Mouse (Mus musculus) lung, embryonic 15.5 days (tissue): ENCODE measurements around the gene Smg9. TPM values are rescaled to one million over a fixed set of nuclear protein-coding genes. Genes with fewer than 3 reads are reported as not detected.
"Not testable (repeated sequence)": the region's sequence is repeated elsewhere in the genome, so short reads cannot be mapped to it uniquely, and the experiment has no call there.

Experiments used
- ATAC-seq: fragments of 200-750 bp; cut with Nextera tagmentation; 2 replicates; pipeline ENCODE4 v1.8.0; 2017; ENCODE audit warnings: moderate number of reproducible peaks, borderline replicate concordance; ENCODE audit not compliant: low FRiP score, low TSS enrichment; ENCODE audit errors: extremely low read depth
- H3K27ac ChIP-seq: fragments of 300-500 bp; sonication (generic); 2 replicates; pipeline ENCODE4 v1.5.1; 2015; ENCODE audit warnings: moderate library complexity, mild to moderate bottlenecking, inconsistent platforms
- H3K27me3 ChIP-seq: fragments of 300-500 bp; sonication (generic); 2 replicates; pipeline ENCODE4 v1.6.1; 2015; ENCODE audit warnings: inconsistent platforms
- H3K36me3 ChIP-seq: fragments of 300-500 bp; sonication (generic); 2 replicates; pipeline ENCODE4 v1.6.1; 2015; ENCODE audit warnings: inconsistent platforms
- H3K4me1 ChIP-seq: fragments of 300-500 bp; sonication (generic); 2 replicates; pipeline ENCODE4 v1.6.1; 2015; ENCODE audit warnings: inconsistent platforms
- H3K4me2 ChIP-seq: fragments of 300-500 bp; sonication (generic); 2 replicates; pipeline ENCODE4 v1.6.1; 2015; ENCODE audit warnings: inconsistent platforms, mild to moderate bottlenecking, moderate library complexity
- H3K4me3 ChIP-seq: fragments of 300-500 bp; sonication (generic); 2 replicates; pipeline ENCODE4 v1.5.1; 2015; ENCODE audit warnings: mild to moderate bottlenecking, inconsistent platforms
- H3K9ac ChIP-seq: fragments of 300-500 bp; sonication (generic); 2 replicates; pipeline ENCODE4 v1.6.1; 2015; ENCODE audit warnings: inconsistent platforms
- H3K9me3 ChIP-seq: fragments of 300-500 bp; sonication (generic); 2 replicates; pipeline ENCODE4 v1.6.1; 2016; ENCODE audit warnings: inconsistent platforms
- WGBS: fragments of 180-500 bp; shearing (Covaris S2); methylation state at CpG from one replicate; pipeline ENCODE4 v1.1.7; 2015; 5-methylcytosine and 5-hydroxymethylcytosine counted together
- polyA plus RNA-seq: library from polyadenylated mRNA; unstranded; fragments of >200 nt; fragmentation: Nextera tagmentation; extraction: Ambion mirVana; gene quantifications from 2 replicates; pipeline ENCODE4 v1.2.1, GENCODE M21; 2015

Gene Smg9
- polyA plus RNA-seq, 1 experiment from 2014 or later, result 23.9 TPM

GRCm38 (mm10) chr7:24396832-24397231 lies 2.6 kb upstream of the Smg9 start:
- no peak overlapping the region for H3K27ac ChIP-seq
- H3K9me3 ChIP-seq, result no peaks in the 10 kb centered on the region
- WGBS, result 58% methylated on average over 11 of the region's 11 CpGs

DNA sequence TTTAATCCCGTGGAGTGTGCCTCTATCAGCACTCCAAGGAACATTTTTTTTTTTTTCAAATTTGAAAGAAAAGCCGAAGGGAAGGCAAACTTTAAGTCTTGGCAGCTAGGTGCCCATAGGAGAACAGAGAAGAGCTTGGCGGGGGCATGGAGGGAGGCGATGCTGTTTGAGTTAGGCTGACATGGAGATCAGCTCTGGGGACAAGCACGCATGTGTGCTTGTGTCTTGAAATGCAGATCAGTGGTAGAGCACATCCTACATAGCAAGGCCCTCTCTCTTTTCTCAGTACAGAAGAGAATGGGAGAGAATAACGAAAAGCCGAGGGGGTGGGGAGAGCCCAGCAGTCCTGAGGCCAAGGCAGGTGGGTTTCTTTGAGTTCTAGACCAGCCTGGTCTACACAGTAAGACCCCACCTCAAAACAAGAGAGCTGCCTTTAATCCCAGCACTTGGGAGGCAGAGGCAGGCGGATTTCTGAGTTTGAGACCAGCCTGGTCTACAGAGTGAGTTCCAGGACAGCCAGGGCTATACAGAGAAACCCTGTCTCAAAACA lies 980 bp upstream of the Smg9 start:
- Histone ChIP-seq H3K4me2 (no peak overlapping the region), H3K36me3 (peaks cover 4% of the 10 kb centered on the region; the same call in 1 of the 2 replicates), H3K4me1 (no peaks in the 10 kb centered on the region), H3K9ac (no peak overlapping the region), H3K27me3 (no peaks in the 10 kb centered on the region), H3K4me3 (no peak overlapping the region), H3K9me3 (no peaks in the 10 kb centered on the region), H3K27ac (no peak overlapping the region)
- no peak for ATAC-seq
- 90% methylated on average over 8 of the region's 8 CpGs for WGBS

More at GRCm38 (mm10) chr7:24396832-24397231, 2.6 kb upstream of the Smg9 start:
- no peak overlapping the region for H3K4me3 ChIP-seq
- no peaks in the 10 kb centered on the region for H3K36me3 ChIP-seq
- no peaks in the 10 kb centered on the region; the same call in 1 of the 2 replicates for H3K4me1 ChIP-seq
- no peak for ATAC-seq
- H3K27me3 ChIP-seq, result no peaks in the 10 kb centered on the region
- H3K9ac ChIP-seq, result no peak overlapping the region
- H3K4me2 ChIP-seq, result no peak overlapping the region

DNA sequence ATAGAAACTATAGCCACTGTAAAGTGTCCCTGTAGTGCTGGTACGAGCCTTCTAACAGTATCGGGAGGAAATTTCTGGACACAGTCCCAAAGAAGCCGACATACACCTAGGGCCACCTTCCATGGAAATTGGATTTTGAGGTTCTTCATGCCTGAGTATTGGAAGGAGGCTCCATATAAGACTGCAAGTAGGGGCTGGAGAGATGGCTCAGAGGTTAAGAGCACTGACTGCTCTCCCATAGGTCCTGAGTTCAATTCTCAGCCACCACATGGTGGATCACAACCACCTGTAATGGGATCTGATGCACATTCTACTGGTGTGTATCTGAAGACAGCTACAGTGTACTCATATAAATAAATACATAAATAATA lies 648 bp downstream of the Smg9 start:
- Histone ChIP-seq H3K4me2 (peak overlapping the region; percentile 63), H3K9ac (peak overlapping the region; percentile 72), H3K9me3 (no peaks in the 10 kb centered on the region), H3K4me1 (no peaks in the 10 kb centered on the region), H3K4me3 (peak overlapping the region; percentile 61), H3K27me3 (no peaks in the 10 kb centered on the region), H3K36me3 (peaks cover 8% of the 10 kb centered on the region), H3K27ac (peak overlapping the region; percentile 97)
- 15% methylated on average over 3 of the region's 3 CpGs for WGBS
- ATAC-seq, result no peak

GRCm38 (mm10) chr7:24400489-24400888 lies 1.1 kb downstream of the Smg9 start:
- not testable (repeated sequence) for H3K9me3 ChIP-seq, ATAC-seq, H3K4me1 ChIP-seq, H3K27ac ChIP-seq, H3K27me3 ChIP-seq, H3K9ac ChIP-seq
- H3K4me2 ChIP-seq, result peak overlapping the region; percentile 63
- WGBS, result 88% methylated on average over 4 of the region's 4 CpGs
- peak overlapping the region; percentile 61 for H3K4me3 ChIP-seq
- peaks cover 12% of the 10 kb centered on the region for H3K36me3 ChIP-seq

DNA sequence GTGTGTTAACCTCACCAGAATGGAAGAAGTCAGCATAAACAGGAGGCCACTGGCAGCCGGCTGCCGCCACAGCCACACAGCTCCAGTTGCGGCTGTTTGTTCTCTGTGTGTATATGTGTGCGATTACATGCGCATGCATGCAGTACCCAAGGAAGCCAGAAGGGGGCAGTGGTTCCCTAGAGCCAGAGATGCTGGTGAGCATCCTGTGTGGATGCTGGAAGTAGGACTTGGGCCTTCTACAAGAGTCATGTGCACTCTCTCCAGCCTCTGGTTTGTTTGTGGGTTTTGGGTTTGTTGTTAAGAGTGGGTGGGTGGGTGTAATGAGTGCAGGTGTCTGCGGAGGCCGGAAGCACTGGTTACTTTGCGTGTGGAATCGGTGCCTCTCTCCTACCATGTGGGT lies 3.4 kb downstream of the Smg9 start:
- Histone ChIP-seq H3K36me3 (peaks cover 22% of the 10 kb centered on the region), H3K27me3 (no peaks in the 10 kb centered on the region), H3K27ac (no peak overlapping the region), H3K4me1 (no peaks in the 10 kb centered on the region), H3K9me3 (no peaks in the 10 kb centered on the region), H3K4me3 (no peak overlapping the region), H3K9ac (no peak overlapping the region), H3K4me2 (no peak overlapping the region)
- no peak for ATAC-seq
- 97% methylated on average over 9 of the region's 9 CpGs for WGBS

DNA sequence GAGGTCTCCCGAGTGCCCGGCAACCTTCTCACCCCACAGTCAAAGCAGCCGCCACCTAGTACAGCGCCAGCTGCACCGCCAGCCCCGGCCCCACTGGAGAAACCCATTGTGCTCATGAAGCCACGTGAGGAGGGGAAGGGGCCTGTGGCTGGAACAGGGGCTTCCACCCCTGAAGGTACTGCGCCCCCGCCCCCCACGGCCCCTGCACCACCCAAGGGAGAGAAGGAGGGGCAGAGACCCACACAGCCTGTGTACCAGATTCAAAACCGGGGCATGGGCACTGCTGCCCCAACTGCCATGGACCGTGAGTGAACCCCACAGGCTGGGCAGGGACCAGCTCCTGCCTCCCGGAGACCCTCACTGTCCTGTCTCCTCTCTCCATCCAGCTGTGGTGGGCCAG lies 6.2 kb downstream of the Smg9 start:
- WGBS, result 89% methylated on average over 13 of the region's 13 CpGs
- H3K36me3 ChIP-seq, result peaks cover 22% of the 10 kb centered on the region
- ATAC-seq, result no peak
- no peaks in the 10 kb centered on the region for H3K4me1 ChIP-seq
- no peak overlapping the region for H3K4me3 ChIP-seq
- H3K9ac ChIP-seq, result no peak overlapping the region
- H3K27me3 ChIP-seq, result no peaks in the 10 kb centered on the region
- H3K27ac ChIP-seq, result no peak overlapping the region
- H3K4me2 ChIP-seq, result no peak overlapping the region
- no peaks in the 10 kb centered on the region for H3K9me3 ChIP-seq

DNA sequence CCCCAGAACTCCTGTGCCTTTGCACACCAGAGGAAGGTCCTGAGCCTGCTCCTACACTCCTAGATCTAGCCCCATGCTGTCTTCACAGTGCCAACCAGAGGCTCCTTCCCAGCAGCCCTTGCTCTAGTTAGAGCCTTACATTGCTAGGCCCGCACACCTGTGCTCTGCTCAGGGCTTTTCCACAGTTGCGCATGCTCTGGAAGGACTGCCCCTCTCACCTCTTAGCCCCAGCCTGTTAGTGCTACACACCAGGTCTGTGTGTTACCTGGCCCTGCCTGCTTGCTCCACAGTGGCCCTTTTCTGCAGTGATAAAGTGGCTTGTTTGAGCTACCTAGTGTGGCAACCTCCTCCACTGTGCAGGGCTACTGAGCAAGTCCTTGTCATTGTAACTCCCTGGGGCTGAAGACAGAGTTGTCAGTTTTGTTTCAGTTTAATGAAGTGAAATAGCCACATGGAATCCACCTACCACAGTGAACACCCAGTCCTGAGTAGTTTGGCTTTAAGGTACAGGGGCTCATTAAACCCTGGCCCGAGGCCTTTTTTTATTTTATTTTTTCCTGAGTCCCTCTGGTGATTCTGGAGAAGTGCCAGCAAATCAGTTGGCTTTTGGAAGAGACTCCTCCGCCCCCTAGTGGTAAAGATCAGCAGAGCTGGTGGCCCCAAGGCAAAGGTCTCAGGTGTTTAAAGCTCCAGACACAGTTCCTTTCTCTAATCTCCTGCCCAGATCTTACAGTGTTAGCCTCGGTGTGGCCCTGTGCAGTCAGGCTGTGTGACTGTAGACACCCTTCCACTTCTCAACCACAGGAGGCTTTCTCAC lies 7.3 kb downstream of the Smg9 start:
- peaks cover 22% of the 10 kb centered on the region for H3K36me3 ChIP-seq
- H3K4me3 ChIP-seq, result no peak overlapping the region
- ATAC-seq, result peak; percentile 53; the same call in 1 of the 2 replicates
- no peak overlapping the region for H3K9ac ChIP-seq
- H3K4me2 ChIP-seq, result no peak overlapping the region
- 40% methylated on average over 5 of the region's 5 CpGs for WGBS
- H3K27me3 ChIP-seq, result no peaks in the 10 kb centered on the region
- H3K9me3 ChIP-seq, result no peaks in the 10 kb centered on the region
- no peak overlapping the region for H3K27ac ChIP-seq
- H3K4me1 ChIP-seq, result no peaks in the 10 kb centered on the region

DNA sequence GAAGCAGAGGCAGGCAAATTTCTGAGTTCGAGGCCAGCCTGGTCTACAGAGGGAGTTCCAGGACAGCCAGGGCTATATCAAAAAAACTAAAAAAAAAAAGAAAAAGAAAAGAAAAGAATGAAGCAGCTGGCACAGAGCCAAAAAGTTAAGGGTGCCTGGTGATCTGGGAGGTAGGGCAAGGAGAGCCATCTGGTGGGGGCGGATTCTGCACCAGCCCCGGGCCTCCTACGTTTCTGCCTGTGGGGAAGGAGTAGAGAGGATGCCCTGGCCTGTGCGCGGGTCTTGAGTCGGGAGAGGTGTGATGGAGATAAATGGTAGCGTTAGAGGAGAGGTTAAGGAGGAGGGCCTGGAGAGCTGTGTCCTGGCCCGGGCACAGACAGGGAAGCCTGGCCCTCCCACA lies 8.8 kb downstream of the Smg9 start:
- H3K4me1 ChIP-seq, result no peaks in the 10 kb centered on the region
- H3K27ac ChIP-seq, result no peak overlapping the region
- H3K36me3 ChIP-seq, result peaks cover 18% of the 10 kb centered on the region
- no peaks in the 10 kb centered on the region for H3K9me3 ChIP-seq
- no peak for ATAC-seq
- H3K27me3 ChIP-seq, result no peaks in the 10 kb centered on the region
- H3K4me2 ChIP-seq, result no peak overlapping the region
- WGBS, result 70% methylated on average over 9 of the region's 9 CpGs
- H3K9ac ChIP-seq, result no peak overlapping the region
- no peak overlapping the region for H3K4me3 ChIP-seq

- H3K36me3 ChIP-seq, result peaks cover 13% of the 10 kb centered on the region
- no peak overlapping the region for H3K4me3 ChIP-seq
- WGBS, result 84% methylated on average over 6 of the region's 6 CpGs
- H3K9me3 ChIP-seq, result no peaks in the 10 kb centered on the region
- H3K4me2 ChIP-seq, result no peak overlapping the region
- H3K9ac ChIP-seq, result no peak overlapping the region
- H3K27me3 ChIP-seq, result no peaks in the 10 kb centered on the region
- H3K4me1 ChIP-seq, result no peaks in the 10 kb centered on the region
- no peak for ATAC-seq
- H3K27ac ChIP-seq, result no peak overlapping the region
Observed at GRCm38 (mm10) chr7:24410123-24410522, 10.7 kb downstream of the Smg9 start.

DNA sequence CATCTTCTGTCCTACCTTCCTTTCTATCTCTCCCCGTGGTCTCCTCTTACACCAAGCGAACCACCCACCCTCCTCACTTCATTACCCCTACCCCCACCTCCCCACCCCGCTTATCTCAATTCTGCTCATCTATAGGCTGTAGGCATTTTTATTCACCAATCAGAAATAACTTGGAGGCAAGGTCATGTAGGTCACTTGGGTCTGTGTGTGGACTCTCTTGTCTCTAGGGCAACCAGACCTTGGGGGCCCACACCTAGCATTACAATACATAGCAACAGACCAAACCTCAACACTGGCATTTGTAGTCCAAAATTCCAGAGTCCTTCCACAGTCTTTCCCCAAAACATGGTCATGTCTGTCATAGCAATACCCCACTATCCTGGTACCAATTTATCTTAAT lies 11.4 kb downstream of the Smg9 start:
- H3K4me3 ChIP-seq, result no peak overlapping the region
- ATAC-seq, result no peak
- no peaks in the 10 kb centered on the region for H3K4me1 ChIP-seq
- no peak overlapping the region for H3K4me2 ChIP-seq
- H3K9ac ChIP-seq, result no peak overlapping the region
- H3K9me3 ChIP-seq, result no peaks in the 10 kb centered on the region
- no peak overlapping the region for H3K27ac ChIP-seq
- no peaks in the 10 kb centered on the region for H3K27me3 ChIP-seq
- H3K36me3 ChIP-seq, result peaks cover 7% of the 10 kb centered on the region; the same call in 1 of the 2 replicates
- 70% methylated on average over 3 of the region's 3 CpGs for WGBS

GRCm38 (mm10) chr7:24413630-24414029 lies 14.2 kb downstream of the Smg9 start:
- no peaks in the 10 kb centered on the region for H3K27me3 ChIP-seq
- no peaks in the 10 kb centered on the region for H3K9me3 ChIP-seq
- H3K27ac ChIP-seq, result no peak overlapping the region
- H3K4me1 ChIP-seq, result no peaks in the 10 kb centered on the region
- H3K9ac ChIP-seq, result no peak overlapping the region
- WGBS, result 74% methylated on average over 3 of the region's 3 CpGs
- ATAC-seq, result no peak
- H3K4me2 ChIP-seq, result no peak overlapping the region
- H3K4me3 ChIP-seq, result no peak overlapping the region
- H3K36me3 ChIP-seq, result no peaks in the 10 kb centered on the region; the same call in 1 of the 2 replicates

- 71% methylated on average over 7 of the region's 7 CpGs for WGBS
- Histone ChIP-seq H3K9ac (no peak overlapping the region), H3K4me1 (no peaks in the 10 kb centered on the region), H3K27ac (no peak overlapping the region), H3K36me3 (no peaks in the 10 kb centered on the region; the same call in 1 of the 2 replicates), H3K4me2 (no peak overlapping the region), H3K4me3 (no peak overlapping the region), H3K9me3 (no peaks in the 10 kb centered on the region), H3K27me3 (no peaks in the 10 kb centered on the region)
- no peak for ATAC-seq
Observed at GRCm38 (mm10) chr7:24415261-24415660, 15.8 kb downstream of the Smg9 start.
